Mouse (Mus musculus): Measurements from ENCODE around the gene L3mbtl2.
"Not testable (repeated sequence)": the region's sequence is repeated elsewhere in the genome, so short reads cannot be mapped to it uniquely, and the experiment has no call there.

The L3mbtl2 gene

DNA sequence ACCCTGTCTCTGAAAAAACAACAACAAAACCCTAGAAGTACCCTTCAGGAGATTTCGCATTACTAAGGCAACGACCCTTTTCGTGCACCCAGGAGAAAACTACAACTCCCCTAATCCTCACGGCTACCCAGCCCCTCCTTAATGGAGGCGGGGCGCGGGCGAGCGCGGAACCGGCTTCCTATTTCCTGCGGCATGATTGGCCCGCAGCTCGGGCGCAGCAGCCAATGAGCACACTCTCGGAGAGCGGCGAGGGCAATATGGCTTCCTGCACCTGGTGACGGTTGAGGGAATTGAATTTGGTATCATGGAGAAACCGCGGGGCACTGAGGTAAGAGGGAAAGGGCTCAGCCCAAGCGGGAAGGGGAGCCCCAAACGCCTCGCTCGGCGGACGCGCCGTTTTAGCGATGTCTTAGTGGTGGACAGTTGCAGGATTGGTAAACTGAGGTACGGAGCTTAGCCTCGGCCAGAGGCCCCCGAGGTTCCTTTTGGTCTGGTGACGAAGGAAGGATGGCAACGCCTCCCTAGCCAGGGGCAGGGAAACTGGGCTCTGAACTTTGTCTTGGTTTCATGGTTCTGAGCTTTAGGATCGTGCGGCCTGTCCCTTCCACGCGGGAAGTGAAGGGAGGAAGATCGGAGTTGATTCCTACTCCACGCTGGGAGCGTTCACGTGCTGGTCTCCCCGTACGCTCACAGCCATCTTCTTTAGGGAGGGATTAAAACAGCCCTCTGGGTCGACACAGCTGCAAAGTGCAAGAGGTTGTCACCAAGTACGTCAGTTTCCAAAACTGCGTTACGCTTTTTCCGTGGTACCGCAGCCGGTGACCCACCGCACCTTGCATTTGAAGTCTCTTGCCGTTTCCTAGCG is at the start of gene L3mbtl2:
Gene L3mbtl2, plus strand, starts transcription at position 193 of the 865 bp plus-strand sequence.
- DNase-seq (ENCODE audit: low spot score), result peak; percentile 82

DNA sequence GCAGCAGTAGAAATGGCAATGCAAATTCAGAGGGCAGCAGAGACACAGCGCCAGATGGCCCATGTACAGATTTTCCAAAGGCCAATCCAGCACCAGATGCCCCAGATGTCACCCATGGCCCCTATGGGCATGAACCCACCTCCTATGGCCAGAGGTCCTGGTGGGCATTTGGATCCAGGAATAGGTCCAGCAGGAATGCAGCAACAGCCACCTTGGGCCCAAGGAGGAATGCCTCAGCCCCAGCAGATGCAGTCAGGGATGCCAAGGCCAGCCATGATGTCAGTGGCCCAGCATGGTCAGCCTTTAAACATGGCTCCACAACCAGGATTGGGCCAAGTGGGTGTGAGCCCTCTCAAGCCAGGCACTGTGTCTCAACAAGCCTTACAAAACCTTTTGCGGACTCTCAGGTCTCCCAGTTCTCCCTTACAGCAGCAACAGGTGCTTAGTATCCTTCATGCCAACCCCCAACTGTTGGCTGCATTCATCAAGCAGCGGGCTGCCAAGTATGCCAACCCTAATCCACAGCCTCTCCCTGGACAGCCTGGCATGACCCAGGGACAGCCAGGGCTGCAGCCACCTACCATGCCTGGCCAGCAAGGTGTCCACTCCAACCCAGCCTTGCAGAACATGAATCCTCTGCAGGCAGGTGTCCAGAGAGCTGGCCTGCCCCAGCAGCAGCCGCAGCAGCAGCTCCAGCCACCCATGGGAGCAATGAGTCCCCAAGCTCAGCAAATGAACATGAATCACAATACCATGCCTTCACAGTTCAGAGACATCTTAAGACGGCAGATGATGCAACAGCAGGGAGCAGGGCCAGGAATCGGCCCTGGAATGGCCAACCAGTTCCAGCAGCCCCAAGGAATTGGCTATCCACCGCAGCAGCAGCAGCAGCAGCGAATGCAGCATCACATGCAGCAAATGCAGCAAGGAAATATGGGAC is 13.9 kb upstream of the L3mbtl2 start:
- DNase-seq (ENCODE audit: low spot score), result no peak

DNA sequence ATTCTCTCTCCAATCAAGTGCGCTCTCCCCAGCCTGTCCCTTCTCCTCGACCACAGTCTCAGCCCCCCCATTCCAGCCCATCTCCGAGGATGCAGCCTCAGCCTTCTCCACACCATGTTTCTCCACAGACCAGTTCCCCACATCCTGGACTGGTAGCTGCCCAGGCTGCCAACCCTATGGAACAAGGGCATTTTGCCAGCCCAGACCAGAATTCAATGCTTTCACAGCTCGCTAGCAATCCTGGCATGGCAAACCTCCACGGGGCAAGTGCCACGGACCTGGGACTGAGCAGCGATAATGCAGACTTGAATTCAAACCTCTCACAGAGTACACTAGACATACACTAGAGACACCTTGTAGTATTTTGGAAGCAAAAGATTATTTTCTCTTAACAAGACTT is 13.1 kb upstream of the L3mbtl2 start:
- DNase-seq (ENCODE audit: low spot score), result no peak

DNA sequence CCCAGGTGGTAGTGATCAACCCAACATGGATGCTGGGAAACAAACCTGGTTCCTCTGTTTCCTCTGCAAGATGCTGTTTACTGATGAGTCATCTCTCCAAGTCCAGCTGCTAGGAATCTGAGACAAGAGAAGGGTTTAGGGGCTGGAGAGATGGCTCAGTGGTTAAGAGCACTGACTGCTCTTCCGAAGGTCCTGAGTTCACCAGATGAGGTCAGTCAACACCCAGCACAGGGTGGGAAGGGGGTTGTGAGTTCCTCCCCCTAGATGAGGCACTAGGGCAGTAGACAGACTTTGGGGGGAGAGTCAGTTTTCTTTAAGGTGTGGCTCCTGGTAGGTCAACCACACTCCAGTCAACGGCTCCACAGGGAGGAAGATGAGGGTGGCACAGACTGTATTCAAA is 2.0 kb upstream of the L3mbtl2 start:
- no peak for DNase-seq (ENCODE audit: low spot score)

DNA sequence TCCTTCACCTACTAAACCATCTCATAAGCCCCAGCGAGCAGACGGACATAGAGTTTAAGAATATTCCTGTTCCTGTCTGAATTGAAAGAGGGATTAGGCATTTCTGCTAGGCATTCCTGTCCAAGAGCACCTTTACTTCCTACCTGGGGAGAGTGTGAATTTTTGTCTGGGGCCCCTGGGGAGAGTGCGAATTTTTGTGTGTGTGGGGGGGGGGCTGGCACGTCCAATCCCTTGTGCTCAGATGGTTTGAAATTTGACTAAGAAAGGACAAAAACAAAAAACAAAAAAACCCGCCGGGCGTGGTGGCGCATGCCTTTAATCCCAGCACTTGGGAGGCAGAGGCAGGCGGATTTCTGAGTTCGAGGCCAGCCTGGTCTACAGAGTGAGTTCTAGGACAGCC is 408 bp upstream of the L3mbtl2 start:
- no peak for DNase-seq (ENCODE audit: low spot score)

DNA sequence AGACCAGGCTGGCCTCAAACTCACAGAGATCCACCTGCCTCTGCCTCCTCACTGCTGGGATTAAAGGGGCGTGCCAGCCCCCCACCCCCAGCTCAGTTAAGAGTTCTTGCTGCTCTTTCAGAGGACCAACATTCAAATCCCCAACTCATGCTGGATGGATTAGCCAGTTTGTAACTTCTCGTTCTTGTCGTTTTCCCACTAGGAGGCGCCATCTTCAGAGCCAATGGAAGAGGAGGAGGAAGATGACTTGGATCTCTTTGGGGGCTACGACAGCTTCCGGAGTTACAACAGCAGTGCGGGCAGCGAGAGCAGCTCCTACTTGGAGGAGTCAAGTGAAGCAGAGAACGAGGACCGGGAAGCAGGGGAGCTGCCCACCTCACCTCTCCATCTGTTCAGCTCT is 3.3 kb downstream of the L3mbtl2 start:
- no peak for DNase-seq (ENCODE audit: low spot score)

DNA sequence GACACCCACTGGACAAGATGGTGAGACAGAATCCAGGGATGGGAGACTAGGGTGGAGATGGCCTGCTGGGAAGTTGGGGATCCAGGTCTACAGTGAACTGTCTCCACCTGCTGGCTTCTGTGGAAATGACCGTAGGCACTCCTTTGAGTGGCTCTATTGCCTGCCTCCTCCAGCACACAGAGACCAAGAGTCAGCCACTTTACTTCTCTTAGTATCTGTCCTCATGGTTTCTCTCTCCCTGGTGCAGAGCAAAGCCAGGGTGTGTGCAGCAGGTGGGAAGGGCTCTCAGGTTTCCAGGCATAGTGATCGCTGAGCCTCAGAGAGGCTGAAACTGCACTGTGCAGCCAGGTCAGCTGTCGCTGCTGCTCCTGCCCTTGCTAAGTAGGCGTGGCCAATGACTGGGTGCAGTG is 6.5 kb downstream of the L3mbtl2 start:
- DNase-seq (ENCODE audit: low spot score), result peak; percentile 38

GRCm38 (mm10) chr15:81676637-81677036 is 12.9 kb downstream of the L3mbtl2 start:
- no peak for DNase-seq (ENCODE audit: low spot score)

DNA sequence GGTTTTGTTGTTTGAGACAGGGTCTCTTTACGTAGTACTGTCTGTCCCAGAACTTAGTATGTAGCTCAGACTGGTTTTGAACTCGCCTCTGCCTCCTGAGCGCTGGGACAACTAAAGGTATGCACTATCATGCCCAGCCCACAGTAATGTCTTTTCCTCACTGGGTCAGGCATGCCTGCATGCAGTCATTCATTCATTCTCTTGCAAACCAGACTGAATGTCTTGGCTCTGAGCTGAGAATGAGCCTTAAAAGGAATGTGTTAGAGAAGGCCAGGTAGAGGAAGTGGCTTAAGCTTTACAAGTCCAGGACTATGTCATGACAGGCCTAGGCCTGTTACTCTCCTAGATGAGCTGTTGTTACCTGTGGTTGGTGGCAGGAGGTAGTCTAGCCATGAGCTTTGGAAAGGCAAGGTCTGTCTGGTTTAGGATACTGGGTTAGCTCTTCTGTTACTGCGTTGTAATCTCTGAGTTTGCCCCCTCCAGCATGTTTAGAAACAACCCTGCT is 16.7 kb downstream of the L3mbtl2 start:
- no peak for DNase-seq (ENCODE audit: low spot score)

GRCm38 (mm10) chr15:81693366-81693966 is 29.8 kb downstream of the L3mbtl2 start:
- DNase-seq (ENCODE audit: low spot score), result peak; percentile 13

DNA sequence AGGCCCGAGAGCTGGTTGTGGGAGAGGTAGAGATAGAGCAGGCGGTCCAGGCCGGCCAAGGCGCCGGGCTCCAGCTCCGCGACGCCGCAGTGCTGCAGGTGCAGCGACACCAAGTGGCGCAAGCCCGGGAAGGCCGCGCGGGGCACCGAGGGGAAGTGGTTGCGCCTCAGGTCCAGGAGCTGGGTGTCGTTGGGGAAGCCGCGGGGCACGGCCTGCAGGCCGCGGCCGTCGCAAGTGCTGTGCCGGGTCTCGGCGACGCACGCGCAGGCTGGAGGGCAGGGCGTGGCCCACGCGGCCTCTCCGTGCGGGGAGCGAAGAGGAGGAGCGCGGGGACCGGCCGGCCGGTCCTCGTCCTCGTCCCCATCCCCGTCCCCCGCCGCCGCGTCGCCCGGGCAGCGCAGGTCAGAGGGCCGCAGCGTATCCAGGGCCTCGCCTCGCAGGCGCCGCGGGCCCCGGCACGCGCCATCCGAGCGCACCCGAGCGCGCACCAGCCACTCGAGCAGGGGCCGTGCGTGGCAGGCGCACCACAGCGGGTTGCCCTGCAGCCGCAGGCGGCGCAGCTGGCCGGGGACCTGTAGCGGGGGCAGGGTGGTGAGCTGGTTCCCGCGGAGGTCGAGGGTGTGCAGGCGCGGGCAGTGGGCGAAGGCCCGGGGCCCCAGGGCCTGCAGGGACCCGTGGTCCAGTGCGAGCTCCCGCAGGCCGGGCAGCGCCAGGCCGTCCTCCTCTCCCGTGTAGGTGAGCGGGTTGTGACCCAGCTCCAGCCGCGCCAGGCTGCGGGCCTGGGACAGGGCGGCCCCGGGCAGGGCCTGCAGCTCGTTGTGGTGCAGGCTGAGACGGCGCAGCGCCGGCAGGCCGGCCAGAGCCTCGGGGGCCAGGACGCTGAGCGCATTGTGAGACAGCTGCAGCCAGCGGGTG is 30.5 kb downstream of the L3mbtl2 start:
- DNase-seq (ENCODE audit: low spot score), result peak; percentile 77

DNA sequence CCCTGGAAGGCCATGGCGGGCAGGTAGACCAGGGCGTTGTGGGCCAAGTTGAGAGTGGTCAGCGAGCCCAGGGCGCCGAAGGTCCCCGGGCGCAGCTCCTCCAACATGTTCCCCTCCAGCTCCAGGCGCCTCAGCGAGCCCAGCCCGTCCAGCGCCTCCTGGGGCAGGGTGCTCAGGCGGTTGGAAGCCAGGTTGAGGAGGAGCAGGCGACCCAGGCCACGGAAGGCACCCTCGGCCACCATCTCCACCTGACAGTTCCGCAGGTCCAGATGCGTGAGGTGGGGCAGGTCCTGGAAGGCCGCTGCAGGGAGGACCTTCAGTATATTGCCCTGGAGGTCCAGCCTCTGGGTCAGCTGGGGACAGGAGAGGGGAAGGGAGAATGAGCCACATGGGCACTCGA is 31.2 kb downstream of the L3mbtl2 start:
- no peak for DNase-seq (ENCODE audit: low spot score)

DNA sequence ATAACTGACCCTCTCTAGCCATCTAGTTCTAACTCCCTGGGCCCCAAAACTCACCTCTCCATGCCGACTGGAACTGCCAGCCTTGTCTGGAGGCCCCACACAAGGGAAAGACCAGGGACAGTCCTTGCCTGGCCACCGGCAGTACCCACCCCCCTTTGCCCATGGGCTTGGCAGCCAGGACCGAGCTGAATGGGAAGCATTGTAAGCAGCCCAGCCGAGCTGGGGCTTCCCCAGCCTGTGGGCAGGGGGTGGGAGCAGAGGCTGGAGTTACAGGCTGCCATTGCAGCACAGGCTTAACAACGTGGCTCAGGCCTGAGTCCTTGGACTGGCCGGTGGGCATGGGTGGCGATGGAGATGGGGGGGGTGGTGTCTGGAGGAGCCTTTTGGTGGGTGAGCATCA is 33.5 kb downstream of the L3mbtl2 start, which contains the start of gene Chadl:
Gene Chadl, minus strand, starts transcription at position 113 of the 400 bp plus-strand sequence.
- no peak for DNase-seq (ENCODE audit: low spot score)

GRCm38 (mm10) chr15:81697847-81698246 is 34.2 kb downstream of the L3mbtl2 start:
- DNase-seq (ENCODE audit: low spot score), result no peak

DNA sequence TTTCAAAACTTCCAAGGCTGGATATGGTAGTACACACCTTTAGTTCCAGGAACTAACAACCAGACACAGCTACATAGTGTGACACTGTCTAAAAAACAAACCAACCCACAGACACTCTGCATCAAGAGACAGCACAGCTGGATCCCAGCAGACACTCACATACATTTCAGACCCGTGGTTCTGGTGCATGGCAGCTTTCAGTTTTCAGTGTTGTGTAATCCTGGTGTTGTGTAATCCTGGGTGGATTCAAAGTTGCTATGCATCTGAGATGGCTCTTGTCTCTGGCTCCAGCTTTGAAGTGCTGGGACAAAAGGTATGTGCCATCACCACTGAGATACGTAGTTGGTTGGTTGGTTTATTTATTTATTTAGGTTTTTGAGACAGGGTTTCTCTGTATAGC is 34.8 kb downstream of the L3mbtl2 start:
- DNase-seq (ENCODE audit: low spot score), result no peak

DNA sequence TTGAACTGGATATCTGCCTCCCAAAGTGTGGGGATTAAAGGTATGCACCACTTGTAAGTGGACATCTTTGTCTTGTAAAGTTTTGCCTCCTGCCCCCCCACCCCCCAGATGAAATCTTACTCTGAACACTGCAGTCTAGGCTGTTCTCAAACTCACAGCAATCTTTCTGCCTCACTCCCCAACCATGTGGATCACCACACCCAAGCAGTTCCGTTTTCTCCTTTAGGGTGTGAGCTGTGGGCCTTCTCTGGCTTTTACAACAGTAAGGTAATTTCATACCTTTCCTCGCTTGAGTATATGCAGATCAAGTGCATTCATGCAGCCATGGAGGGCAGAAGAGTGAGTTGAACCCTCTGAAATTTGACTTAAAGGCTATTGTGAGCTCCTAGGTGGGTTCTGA is 36.5 kb downstream of the L3mbtl2 start:
- no peak for DNase-seq (ENCODE audit: low spot score)

- DNase-seq (ENCODE audit: low spot score), result no peak
Measured at GRCm38 (mm10) chr15:81700601-81701000, 36.9 kb downstream of the L3mbtl2 start.

DNA sequence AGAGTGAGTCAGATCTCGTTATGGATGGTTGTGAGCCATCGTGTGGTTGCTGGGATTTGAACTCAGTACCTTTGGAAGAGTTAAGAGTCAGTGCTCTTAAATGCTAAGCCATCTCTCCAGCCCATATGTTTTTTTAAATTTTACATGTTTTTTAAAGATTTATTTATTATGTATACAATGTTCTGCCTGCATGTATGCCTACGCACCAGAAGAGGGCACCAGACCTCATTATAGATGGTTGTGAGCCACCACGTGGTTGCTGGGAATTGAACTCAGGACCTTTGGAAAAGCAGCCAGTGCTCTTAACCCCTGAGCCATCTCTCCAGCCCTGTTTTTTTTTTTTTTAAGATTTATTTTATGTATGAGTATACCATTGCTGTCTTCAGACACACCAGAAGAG is 37.7 kb downstream of the L3mbtl2 start:
- DNase-seq (ENCODE audit: low spot score), result not testable (repeated sequence)

GRCm38 (mm10) chr15:81702306-81703093 is 38.8 kb downstream of the L3mbtl2 start:
- DNase-seq (ENCODE audit: low spot score), result no peak

DNA sequence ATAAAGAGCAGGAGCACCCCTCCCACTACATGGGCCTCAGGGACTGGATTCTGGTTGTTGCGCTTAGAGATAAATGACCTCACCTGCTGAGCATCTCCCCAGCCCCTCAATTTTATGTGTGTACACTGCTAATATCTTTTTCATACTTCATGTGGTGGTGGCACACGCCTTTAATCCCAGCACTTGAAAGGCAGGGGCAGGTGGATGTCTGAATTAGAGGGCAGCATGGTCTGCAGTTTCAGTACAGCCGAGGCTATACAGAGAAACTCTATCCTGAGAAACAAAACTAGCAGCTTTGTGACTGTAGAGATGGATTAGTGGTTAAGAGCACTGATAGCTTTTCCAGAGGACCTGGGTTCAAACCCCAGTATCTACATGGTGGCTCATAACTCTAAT is 39.4 kb downstream of the L3mbtl2 start:
- no peak for DNase-seq (ENCODE audit: low spot score)

All from ovary, postnatal 14 days (tissue).